Mouse (Mus musculus): ENCODE data around the gene Tomm6. TPM values are rescaled to one million over a fixed set of nuclear protein-coding genes. Genes with fewer than 3 reads are reported as not detected.
A peak's percentile ranks its signal among the peaks of the same experiment; 100 is the strongest.

Gene Tomm6
- polyA plus RNA-seq, 1 experiment, result 11.4 TPM

- Histone ChIP-seq H3K4me1 (ENCODE audit: control insufficient read depth) (no peaks in the 10 kb centered on the region), H3K9me3 (ENCODE audit: control insufficient read depth, low read length) (no peaks in the 10 kb centered on the region), H3K4me3 (replicated peaks) (no peak overlapping the region), H3K36me3 (ENCODE audit: control insufficient read depth) (peaks cover 10% of the 10 kb centered on the region; the same call in 1 of the 2 replicates), H3K27me3 (ENCODE audit: control insufficient read depth) (peaks cover 59% of the 10 kb centered on the region)
- TF ChIP-seq TAL1 (IDR thresholded peaks at IDR 0.05; ENCODE audit: low read length), result no peak
- no peak for TF ChIP-seq GATA1 (IDR thresholded peaks at IDR 0.05; ENCODE audit: low read length)
Observed at GRCm38 (mm10) chr17:47701793-47702192, 13.6 kb upstream of the Tomm6 start.

- peaks cover 18% of the 10 kb centered on the region for H3K4me1 ChIP-seq (ENCODE audit: control insufficient read depth)
- no peak overlapping the region for H3K4me3 ChIP-seq (replicated peaks)
- H3K36me3 ChIP-seq (ENCODE audit: control insufficient read depth), result peaks cover 10% of the 10 kb centered on the region; the same call in 1 of the 2 replicates
- H3K27me3 ChIP-seq (ENCODE audit: control insufficient read depth), result peaks cover 74% of the 10 kb centered on the region
- TF ChIP-seq GATA1 (IDR thresholded peaks at IDR 0.05; ENCODE audit: low read length) (no peak), TAL1 (IDR thresholded peaks at IDR 0.05; ENCODE audit: low read length) (no peak)
- H3K9me3 ChIP-seq (ENCODE audit: control insufficient read depth, low read length), result no peaks in the 10 kb centered on the region
Observed at GRCm38 (mm10) chr17:47699055-47699454, 10.9 kb upstream of the Tomm6 start.

GRCm38 (mm10) chr17:47698156-47698555 lies 10.0 kb upstream of the Tomm6 start:
- no peak overlapping the region for H3K4me3 ChIP-seq (replicated peaks)
- H3K9me3 ChIP-seq (ENCODE audit: control insufficient read depth, low read length), result no peaks in the 10 kb centered on the region
- H3K27me3 ChIP-seq (ENCODE audit: control insufficient read depth), result peaks cover 75% of the 10 kb centered on the region
- H3K4me1 ChIP-seq (ENCODE audit: control insufficient read depth), result peaks cover 23% of the 10 kb centered on the region
- peaks cover 10% of the 10 kb centered on the region; the same call in 1 of the 2 replicates for H3K36me3 ChIP-seq (ENCODE audit: control insufficient read depth)
- TF ChIP-seq TAL1 (IDR thresholded peaks at IDR 0.05; ENCODE audit: low read length), result no peak
- TF ChIP-seq GATA1 (IDR thresholded peaks at IDR 0.05; ENCODE audit: low read length), result no peak

DNA sequence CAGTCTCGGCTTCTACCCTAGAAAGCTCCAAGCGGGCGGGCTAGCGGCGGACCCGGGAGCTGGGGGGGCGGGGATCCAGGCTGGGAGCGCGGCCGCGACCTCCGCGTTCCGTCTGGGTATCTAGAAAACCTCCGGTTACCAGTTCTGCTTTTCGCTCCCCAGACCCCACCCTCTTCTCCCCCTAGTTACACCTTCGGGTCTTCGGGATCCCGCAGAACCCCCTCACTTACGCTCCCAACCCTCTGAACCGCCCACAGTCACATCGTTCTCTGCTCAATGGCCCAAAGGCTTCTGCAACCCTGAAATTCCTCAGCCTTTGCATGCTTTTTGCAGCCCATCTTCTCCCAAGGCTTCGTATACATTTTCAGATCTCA lies 7.1 kb upstream of the Tomm6 start:
- peaks cover 27% of the 10 kb centered on the region for H3K4me1 ChIP-seq (ENCODE audit: control insufficient read depth)
- peaks cover 60% of the 10 kb centered on the region for H3K27me3 ChIP-seq (ENCODE audit: control insufficient read depth)
- no peak for TF ChIP-seq GATA1 (IDR thresholded peaks at IDR 0.05; ENCODE audit: low read length)
- TF ChIP-seq TAL1 (IDR thresholded peaks at IDR 0.05; ENCODE audit: low read length), result no peak
- no peaks in the 10 kb centered on the region; the same call in 1 of the 2 replicates for H3K36me3 ChIP-seq (ENCODE audit: control insufficient read depth)
- H3K9me3 ChIP-seq (ENCODE audit: control insufficient read depth, low read length), result no peaks in the 10 kb centered on the region
- peak overlapping the region; percentile 63 for H3K4me3 ChIP-seq (replicated peaks)

DNA sequence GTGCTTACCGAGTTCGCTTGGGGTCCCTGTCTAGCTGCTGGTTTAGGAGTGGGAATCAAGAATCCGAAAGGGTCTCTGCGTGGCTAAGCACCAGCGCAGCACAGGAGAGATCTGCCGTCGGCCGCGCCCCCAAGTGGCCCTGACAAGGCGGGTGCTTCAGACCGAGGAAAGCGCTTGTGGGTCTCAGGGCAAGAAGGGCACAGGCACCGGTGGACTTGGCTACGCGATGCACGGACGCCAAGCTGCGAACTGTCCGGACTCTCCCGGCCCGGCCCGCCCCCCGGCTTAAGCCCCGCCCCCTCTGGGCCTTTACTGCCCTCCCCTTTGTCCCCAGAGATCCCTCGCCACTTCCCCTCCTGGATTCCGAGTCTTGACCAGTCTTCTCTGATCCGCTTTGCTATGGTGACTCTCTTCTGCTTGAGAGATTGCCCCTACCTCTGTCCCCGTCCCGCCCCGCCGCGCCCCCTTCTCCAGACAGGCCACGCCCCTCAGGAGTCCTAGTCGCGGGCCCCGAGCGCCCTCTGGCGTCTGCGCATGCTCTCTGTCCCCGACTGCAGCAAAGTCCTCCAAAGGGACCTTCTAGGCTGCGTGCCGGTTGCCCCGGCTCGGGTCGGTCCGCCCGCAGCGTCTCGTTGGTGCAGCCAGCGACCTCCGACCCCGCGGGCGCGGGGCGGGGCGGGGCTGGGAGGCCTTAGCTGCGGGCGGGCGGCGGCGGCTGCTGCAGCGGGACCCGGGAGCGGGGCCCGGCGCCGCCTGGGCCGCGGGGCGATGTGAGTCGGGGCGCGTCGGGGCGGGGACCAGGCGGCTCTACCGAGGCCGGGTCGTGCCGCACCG lies 6.5 kb upstream of the Tomm6 start, which contains the start of gene Prickle4:
Gene Prickle4 (minus strand): TSS at position 234 of the 834 bp plus-strand sequence.
- H3K27me3 ChIP-seq (ENCODE audit: control insufficient read depth), result peaks cover 61% of the 10 kb centered on the region
- TF ChIP-seq GATA1 (IDR thresholded peaks at IDR 0.05; ENCODE audit: low read length) (no peak), TAL1 (IDR thresholded peaks at IDR 0.05; ENCODE audit: low read length) (no peak)
- H3K36me3 ChIP-seq (ENCODE audit: control insufficient read depth), result no peaks in the 10 kb centered on the region; the same call in 1 of the 2 replicates
- H3K4me3 ChIP-seq (replicated peaks), result peak within 1 kb of the TSS; percentile 63
- peaks cover 29% of the 10 kb centered on the region for H3K4me1 ChIP-seq (ENCODE audit: control insufficient read depth)
- no peaks in the 10 kb centered on the region for H3K9me3 ChIP-seq (ENCODE audit: control insufficient read depth, low read length)

DNA sequence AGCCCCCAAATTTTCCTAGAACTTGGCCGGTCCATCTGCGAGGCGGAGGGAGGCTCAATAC lies 6.1 kb upstream of the Tomm6 start, which contains the start of gene Gm21981:
Gene Gm21981 (minus strand): TSS at position 14 of the 61 bp plus-strand sequence.
- Histone ChIP-seq H3K9me3 (ENCODE audit: control insufficient read depth, low read length) (no peaks in the 10 kb centered on the region), H3K36me3 (ENCODE audit: control insufficient read depth) (no peaks in the 10 kb centered on the region), H3K27me3 (ENCODE audit: control insufficient read depth) (peaks cover 62% of the 10 kb centered on the region), H3K4me3 (replicated peaks) (peak within 1 kb of the TSS; percentile 63), H3K4me1 (ENCODE audit: control insufficient read depth) (peaks cover 34% of the 10 kb centered on the region)
- TF ChIP-seq GATA1 (IDR thresholded peaks at IDR 0.05; ENCODE audit: low read length), result no peak
- no peak for TF ChIP-seq TAL1 (IDR thresholded peaks at IDR 0.05; ENCODE audit: low read length)

GRCm38 (mm10) chr17:47693671-47694441 lies 5.7 kb upstream of the Tomm6 start:
- peak overlapping the region; percentile 63 for H3K4me3 ChIP-seq (replicated peaks)
- H3K9me3 ChIP-seq (ENCODE audit: control insufficient read depth, low read length), result no peaks in the 10 kb centered on the region
- H3K36me3 ChIP-seq (ENCODE audit: control insufficient read depth), result no peaks in the 10 kb centered on the region
- TF ChIP-seq TAL1 (IDR thresholded peaks at IDR 0.05; ENCODE audit: low read length) (no peak), GATA1 (IDR thresholded peaks at IDR 0.05; ENCODE audit: low read length) (no peak)
- H3K4me1 ChIP-seq (ENCODE audit: control insufficient read depth), result peaks cover 38% of the 10 kb centered on the region
- peaks cover 65% of the 10 kb centered on the region for H3K27me3 ChIP-seq (ENCODE audit: control insufficient read depth)

- peaks cover 3% of the 10 kb centered on the region; the same call in 1 of the 2 replicates for H3K36me3 ChIP-seq (ENCODE audit: control insufficient read depth)
- no peak for TF ChIP-seq TAL1 (IDR thresholded peaks at IDR 0.05; ENCODE audit: low read length)
- no peak for TF ChIP-seq GATA1 (IDR thresholded peaks at IDR 0.05; ENCODE audit: low read length)
- H3K4me1 ChIP-seq (ENCODE audit: control insufficient read depth), result peaks cover 59% of the 10 kb centered on the region
- H3K4me3 ChIP-seq (replicated peaks), result no peak overlapping the region
- no peaks in the 10 kb centered on the region for H3K9me3 ChIP-seq (ENCODE audit: control insufficient read depth, low read length)
- H3K27me3 ChIP-seq (ENCODE audit: control insufficient read depth), result peaks cover 51% of the 10 kb centered on the region
Observed at GRCm38 (mm10) chr17:47691650-47692049, 3.5 kb upstream of the Tomm6 start.

DNA sequence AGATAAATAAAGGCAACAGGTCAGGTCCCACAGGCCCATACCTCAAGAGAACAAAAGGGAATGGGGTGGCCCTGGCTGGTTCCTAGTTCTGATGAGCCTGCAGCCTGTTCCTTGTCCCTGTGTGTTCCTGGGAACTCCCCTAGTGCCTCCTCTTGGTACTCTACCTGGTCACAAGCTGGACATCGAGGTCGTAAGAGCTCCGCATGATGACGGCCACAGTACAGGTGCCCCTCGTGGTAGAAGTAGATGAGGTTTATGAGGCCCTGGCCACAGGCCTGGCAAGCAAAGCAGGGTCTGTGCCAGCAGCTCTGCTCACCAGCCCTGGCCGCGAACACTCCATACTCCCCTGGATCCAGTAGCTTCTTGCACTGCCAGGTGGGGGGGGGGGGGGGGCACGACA lies 1.7 kb upstream of the Tomm6 start:
- Histone ChIP-seq H3K4me1 (ENCODE audit: control insufficient read depth) (peaks cover 56% of the 10 kb centered on the region), H3K36me3 (ENCODE audit: control insufficient read depth) (peaks cover 19% of the 10 kb centered on the region), H3K27me3 (ENCODE audit: control insufficient read depth) (peaks cover 33% of the 10 kb centered on the region), H3K9me3 (ENCODE audit: control insufficient read depth, low read length) (no peaks in the 10 kb centered on the region), H3K4me3 (replicated peaks) (no peak overlapping the region)
- TF ChIP-seq TAL1 (IDR thresholded peaks at IDR 0.05; ENCODE audit: low read length) (no peak), GATA1 (IDR thresholded peaks at IDR 0.05; ENCODE audit: low read length) (no peak)

Data from erythroblast, embryonic 14.5 days (primary cell).